Mouse (Mus musculus) monocyte, adult 59 days (primary cell): ENCODE measurements around the gene Nebl. TPM values are rescaled to one million over a fixed set of nuclear protein-coding genes. Genes with fewer than 3 reads are reported as not detected.

Experiments
- total RNA-seq, 2 experiments: library from RNA; stranded (reverse); gene quantifications; one replicate each; pipeline ENCODE4 v1.2.4; 2023

Gene Nebl
- 1 to 10 TPM in 1 of 2 experiments, under 1 TPM in 1; 0.73 to 1.3 TPM for total RNA-seq

DNA sequence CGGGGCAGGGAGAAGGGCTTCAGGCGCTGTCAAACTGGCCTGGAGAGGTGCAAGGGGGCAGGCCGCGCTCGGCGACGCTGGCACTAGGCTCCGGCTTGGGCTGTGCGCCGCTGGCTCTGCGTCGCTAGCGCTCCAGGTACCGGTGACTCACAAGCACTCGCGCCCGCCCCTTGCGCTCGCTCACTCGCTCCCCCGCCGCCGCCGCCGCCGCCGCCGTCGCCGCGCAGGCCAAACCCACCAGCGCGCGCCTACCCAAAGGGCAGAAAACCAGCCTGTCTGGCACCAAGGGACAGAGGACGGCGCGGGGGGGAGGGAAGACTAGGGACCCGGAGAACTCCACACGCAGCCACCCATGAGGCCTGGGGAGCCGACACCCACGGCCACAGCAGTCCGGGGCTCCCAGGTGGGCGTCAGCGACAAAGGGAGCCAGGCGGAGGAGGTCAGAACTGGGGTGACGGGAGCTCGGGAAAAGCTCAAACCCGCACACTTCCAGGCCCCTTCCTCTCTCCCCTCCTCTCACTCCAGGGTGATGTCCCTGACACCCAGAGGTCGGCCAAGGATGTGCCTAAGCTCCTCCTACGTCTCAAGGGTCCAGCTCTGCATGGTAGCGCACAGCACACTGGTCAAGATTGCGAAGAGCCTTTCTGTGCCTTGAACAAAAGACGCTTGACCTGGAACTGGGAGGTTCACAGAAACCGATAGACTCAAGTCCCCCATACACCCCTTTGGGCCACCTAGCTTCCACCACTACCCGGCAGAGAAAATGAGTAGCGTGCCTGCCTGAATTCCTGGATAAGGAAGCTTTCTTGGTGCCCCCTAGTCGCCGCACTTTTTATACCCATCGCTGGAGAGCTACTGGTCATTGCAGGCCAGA lies at the start of gene Nebl:
TSS of gene Nebl (minus strand) at position 508 of the 874 bp plus-strand sequence.

